ENCODE assay signal across 7 mouse cellular contexts in the genomic region with DNA sequence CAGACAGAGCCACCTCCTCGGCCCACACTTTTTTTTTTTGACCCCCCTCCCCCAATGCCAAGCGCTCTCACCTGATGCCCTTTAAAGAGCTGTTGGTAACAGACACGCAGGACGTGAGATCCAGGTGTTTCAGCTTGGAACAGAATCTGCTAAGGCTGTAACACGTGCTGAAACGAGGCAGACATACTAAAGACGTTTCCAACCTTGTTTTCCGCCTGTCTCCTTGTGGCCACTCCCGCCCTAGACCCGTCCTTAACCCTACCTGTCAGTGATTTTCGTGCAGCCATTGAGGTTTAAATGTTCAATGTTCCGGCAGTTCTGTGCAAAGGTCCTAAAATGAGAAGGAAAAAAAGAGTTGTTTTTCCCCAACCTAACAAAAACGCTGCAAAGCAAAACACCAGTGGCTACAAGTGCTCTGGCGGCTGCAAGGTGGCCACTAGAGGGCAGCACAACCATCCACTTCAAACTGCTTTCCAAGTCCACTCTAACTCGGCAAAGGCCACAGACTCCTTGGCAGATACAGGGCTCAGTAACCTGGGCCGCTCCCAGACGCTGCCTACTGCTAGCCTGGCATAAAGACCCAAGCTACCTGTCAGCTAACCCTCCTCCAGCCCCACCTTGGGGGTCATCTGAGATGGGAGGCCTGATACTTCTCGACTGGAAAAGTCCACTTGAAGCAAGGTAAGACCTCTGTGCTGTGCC. TPM values are rescaled to one million over a fixed set of nuclear protein-coding genes. Genes with fewer than 3 reads are reported as not detected.
DNase-seq lines count a peak whose midpoint lies in the region; ATAC-seq and TF ChIP-seq lines count a peak whose summit lies in the region.

No protein-coding gene starts in this region.

- no peaks in the 10 kb centered on the region for H3K27me3 ChIP-seq in embryonic facial prominence, embryonic 12.5 days
- H3K27me3 ChIP-seq in limb, embryonic 12.5 days: peaks cover 4% of the 10 kb centered on the region; the same call in 1 of the 2 replicates
- no peaks in the 10 kb centered on the region for H3K27me3 ChIP-seq in midbrain, embryonic 15.5 days (replicated peaks)
- H3K27me3 ChIP-seq in spleen, adult 2 months (ENCODE audit: control insufficient read depth, insufficient read depth, low read length): no peaks in the 10 kb centered on the region

- WGBS in embryonic facial prominence, embryonic 12.5 days: 28% methylated on average over 18 of the region's 18 CpGs
- WGBS in limb, embryonic 12.5 days: 24% methylated on average over 18 of the region's 18 CpGs
- WGBS in midbrain, embryonic 15.5 days: 26% methylated on average over 18 of the region's 18 CpGs
- WGBS in spleen, adult 2 months: 18% methylated on average over 18 of the region's 18 CpGs

- TF ChIP-seq POLR2A in spleen, adult 2 months (IDR thresholded peaks at IDR 0.05; ENCODE audit: low read depth, low read length): no peak

- peak; percentile 74; the same call in 1 of the 2 replicates for TF ChIP-seq CTCF in spleen, adult 2 months (IDR thresholded peaks at IDR 0.05; ENCODE audit: extremely low read depth, insufficient read depth, insufficient read length, insufficient replicate concordance)

- H3K4me1 ChIP-seq in embryonic facial prominence, embryonic 12.5 days: no peaks in the 10 kb centered on the region
- no peaks in the 10 kb centered on the region; the same call in 1 of the 2 replicates for H3K4me1 ChIP-seq in limb, embryonic 12.5 days (replicated peaks)
- H3K4me1 ChIP-seq in midbrain, embryonic 15.5 days: no peaks in the 10 kb centered on the region
- H3K4me1 ChIP-seq in spleen, adult 2 months (ENCODE audit: control insufficient read depth, insufficient read depth, insufficient read length): no peaks in the 10 kb centered on the region

- no peak overlapping the region for H3K27ac ChIP-seq in embryonic facial prominence, embryonic 12.5 days
- no peak overlapping the region for H3K27ac ChIP-seq in limb, embryonic 12.5 days
- no peak overlapping the region for H3K27ac ChIP-seq in midbrain, embryonic 15.5 days
- no peak overlapping the region for H3K27ac ChIP-seq in spleen, adult 2 months (ENCODE audit: insufficient read depth, low read length)

- ATAC-seq in embryonic facial prominence, embryonic 12.5 days (ENCODE audit: insufficient number of reproducible peaks, insufficient read depth, low FRiP score, low TSS enrichment): no peak
- ATAC-seq in limb, embryonic 12.5 days (ENCODE audit: insufficient number of reproducible peaks, insufficient read depth, low FRiP score, low TSS enrichment, low read depth): peak; percentile 76; the same call in 1 of the 2 replicates
- ATAC-seq in midbrain, embryonic 15.5 days (replicated peaks): peak; percentile 74

- H3K4me3 ChIP-seq in embryonic facial prominence, embryonic 12.5 days: no peak overlapping the region
- H3K4me3 ChIP-seq in limb, embryonic 12.5 days (replicated peaks): peak overlapping the region; percentile 23
- no peak overlapping the region for H3K4me3 ChIP-seq in midbrain, embryonic 15.5 days
- H3K4me3 ChIP-seq in spleen, adult 2 months (ENCODE audit: extremely low read depth, insufficient read depth, insufficient read length): peak overlapping the region; percentile 13; the same call in 1 of the 2 replicates

- H3K36me3 ChIP-seq in embryonic facial prominence, embryonic 12.5 days: no peaks in the 10 kb centered on the region
- no peaks in the 10 kb centered on the region for H3K36me3 ChIP-seq in limb, embryonic 12.5 days
- no peaks in the 10 kb centered on the region; the same call in 1 of the 2 replicates for H3K36me3 ChIP-seq in midbrain, embryonic 15.5 days (replicated peaks)
- no peaks in the 10 kb centered on the region for H3K36me3 ChIP-seq in spleen, adult 2 months (ENCODE audit: control insufficient read depth, insufficient read depth, low read length)

- H3K4me2 ChIP-seq in embryonic facial prominence, embryonic 12.5 days (replicated peaks): peak overlapping the region; percentile 25; the same call in 1 of the 2 replicates
- H3K4me2 ChIP-seq in limb, embryonic 12.5 days: peak overlapping the region; percentile 51
- peak overlapping the region; percentile 22; the same call in 1 of the 2 replicates for H3K4me2 ChIP-seq in midbrain, embryonic 15.5 days

- no peaks in the 10 kb centered on the region for H3K9me3 ChIP-seq in embryonic facial prominence, embryonic 12.5 days
- H3K9me3 ChIP-seq in limb, embryonic 12.5 days: no peaks in the 10 kb centered on the region
- H3K9me3 ChIP-seq in midbrain, embryonic 15.5 days: no peaks in the 10 kb centered on the region

- DNase-seq in adrenal gland, postnatal 25 days: peak; percentile 84
- peak; percentile 75 to 87 for DNase-seq in heart, adult 18-20 months
- peak; percentile 88 for DNase-seq in kidney, adult 18-20 months
- DNase-seq in spleen, adult 2 months (ENCODE audit: low read depth in 1 of 2, low spot score in 2 of 2): peak; percentile 25 to 64

- H3K9ac ChIP-seq in embryonic facial prominence, embryonic 12.5 days: no peak overlapping the region
- H3K9ac ChIP-seq in limb, embryonic 12.5 days (replicated peaks): no peak overlapping the region
- no peak overlapping the region for H3K9ac ChIP-seq in midbrain, embryonic 15.5 days

RNA-seq across cellular contexts. Expression of a gene that starts 55.3 kb away (rescaled TPM):
- 1.1 and 2.7 TPM in 2 replicates for total RNA-seq in adrenal gland, postnatal 25 days (2021)
- polyA plus RNA-seq in embryonic facial prominence, embryonic 12.5 days (2016; fragmentation: Nextera tagmentation; extraction: Ambion mirVana): 8.3 and 8.6 TPM in 2 replicates
- total RNA-seq in heart, adult 18-20 months (2021): 1 to 10 TPM in 1 of 2 experiments, under 1 TPM in 1; 0.62 to 1.2 TPM
- polyA plus RNA-seq in limb, embryonic 12.5 days (2016; fragmentation: Nextera tagmentation; extraction: Ambion mirVana): 3.8 and 4.2 TPM in 2 replicates
- 28.9 and 31.2 TPM in 2 replicates for polyA plus RNA-seq in midbrain, embryonic 15.5 days (2015; fragmentation: Nextera tagmentation; extraction: Ambion mirVana)
- 2.6 and 3.0 TPM in 2 replicates for polyA plus RNA-seq in spleen, adult 2 months (2012; rRNA removed)

RNA-seq across cellular contexts. Expression of a gene that starts 60.0 kb away (rescaled TPM):
- 76.9 and 79.6 TPM in 2 replicates for total RNA-seq in adrenal gland, postnatal 25 days (2021)
- polyA plus RNA-seq in embryonic facial prominence, embryonic 12.5 days (2016; fragmentation: Nextera tagmentation; extraction: Ambion mirVana): 49.7 and 50.0 TPM in 2 replicates
- 10 to 100 TPM; 21.8 to 23.4 TPM for total RNA-seq in heart, adult 18-20 months (2021)
- polyA plus RNA-seq in limb, embryonic 12.5 days (2016; fragmentation: Nextera tagmentation; extraction: Ambion mirVana): 48.7 and 48.9 TPM in 2 replicates
- 33.1 and 34.2 TPM in 2 replicates for polyA plus RNA-seq in midbrain, embryonic 15.5 days (2015; fragmentation: Nextera tagmentation; extraction: Ambion mirVana)
- polyA plus RNA-seq in spleen, adult 2 months (2012; rRNA removed): 50.6 and 51.1 TPM in 2 replicates

Comparison
In these comparisons a context has a peak if more than half of its experiments do, and no peak if none do; other contexts are left out.
1. H3K4me3 ChIP-seq: peak in limb, embryonic 12.5 days (single experiment) and spleen, adult 2 months (single experiment); none in embryonic facial prominence, embryonic 12.5 days (single experiment) and midbrain, embryonic 15.5 days (single experiment).
2. Peak in every context shown above with its lines, with median percentiles within 50 percentile points of each other: DNase-seq and H3K4me2 ChIP-seq.